Mouse (Mus musculus) liver, embryonic 16.5 days (tissue): ENCODE measurements around the gene Wfdc21. TPM values are rescaled to one million over a fixed set of nuclear protein-coding genes. Genes with fewer than 3 reads are reported as not detected.

Source experiments
- polyA plus RNA-seq: library from polyadenylated mRNA; unstranded; fragments of >200 nt; fragmentation: Nextera tagmentation; extraction: Ambion mirVana; gene quantifications from 2 replicates; pipeline ENCODE4 v1.2.1, GENCODE M21; 2015

The Wfdc21 gene
- polyA plus RNA-seq, 1 experiment from 2014 or later, result 61.4 TPM

Other genes with a start within 250 kb of the Wfdc21 start
- not detected in 2 replicates for gene Heatr9, start 224.8 kb upstream of the Wfdc21 start, polyA plus RNA-seq
- 1.2 and 1.7 TPM in 2 replicates for gene Ccl5, start 216.4 kb upstream of the Wfdc21 start, polyA plus RNA-seq
- 66.8 and 71.8 TPM in 2 replicates for gene Ccl9, start 168.3 kb upstream of the Wfdc21 start, polyA plus RNA-seq
- gene Ccl6, start 153.9 kb upstream of the Wfdc21 start, polyA plus RNA-seq, result 16.3 and 16.9 TPM in 2 replicates
- not detected in 2 replicates for gene Rpl9-ps1, start 101.3 kb upstream of the Wfdc21 start, polyA plus RNA-seq
- 0.34 and 0.44 TPM in 2 replicates for gene Ccl3, start 97.6 kb upstream of the Wfdc21 start, polyA plus RNA-seq
- 0.48 and 0.50 TPM in 2 replicates for gene Ccl4, start 84.4 kb upstream of the Wfdc21 start, polyA plus RNA-seq
- 20.4 and 20.6 TPM in 2 replicates for gene Wfdc17, start 42.9 kb upstream of the Wfdc21 start, polyA plus RNA-seq
- gene Wfdc18, start 37.9 kb upstream of the Wfdc21 start, polyA plus RNA-seq, result 0.18 TPM in 1 of 2 replicates, not detected in the other
- 5.6 and 7.2 TPM in 2 replicates for gene Heatr6, start 6.8 kb downstream of the Wfdc21 start, polyA plus RNA-seq
- gene Hnf1b, start 103.1 kb downstream of the Wfdc21 start, polyA plus RNA-seq, result 4.6 and 5.9 TPM in 2 replicates
- gene Ddx52, start 195.1 kb downstream of the Wfdc21 start, polyA plus RNA-seq, result 11.2 and 13.0 TPM in 2 replicates
- 5.3 and 5.4 TPM in 2 replicates for gene Synrg, start 217.5 kb downstream of the Wfdc21 start, polyA plus RNA-seq